Mouse (Mus musculus) cerebellum, adult 2 months (tissue): ENCODE measurements around the gene Oma1.

Experiments
- CTCF ChIP-seq: fragments of 200-500 bp; IDR thresholded peaks from 2 replicates; pipeline ENCODE4 v1.5.1; 2011; ENCODE audit warnings: low read depth, mild to moderate bottlenecking, control low read depth, low read length, moderate library complexity, borderline replicate concordance; ENCODE audit not compliant: insufficient read depth
- POLR2A ChIP-seq: fragments of 200-500 bp; IDR thresholded peaks from 2 replicates; pipeline ENCODE4 v1.6.1; 2011; ENCODE audit warnings: low read length, control low read depth, borderline replicate concordance; ENCODE audit not compliant: insufficient read depth

GRCm38 (mm10) chr4:103395905-103396304 is 82.3 kb downstream of the Oma1 start:
- TF ChIP-seq POLR2A (no peak), CTCF (no peak)
